Mouse (Mus musculus) forebrain, embryonic 11.5 days (tissue): ENCODE measurements around the gene Myzap. TPM values are rescaled to one million over a fixed set of nuclear protein-coding genes. Genes with fewer than 3 reads are reported as not detected.
"Not testable (repeated sequence)": the region's sequence is repeated elsewhere in the genome, so short reads cannot be mapped to it uniquely, and the experiment has no call there.

Experiments
- ATAC-seq: fragments of 200-750 bp; cut with Nextera tagmentation; replicated peaks from 2 replicates; pipeline ENCODE4 v1.8.0; 2017; ENCODE audit warnings: moderate TSS enrichment; ENCODE audit not compliant: low FRiP score
- DNase-seq: peaks from one replicate; pipeline ENCODE4 v3.0.0-alpha.2; 2017; ENCODE audit warnings: low spot score
- H3K27ac ChIP-seq: fragments of 300-500 bp; sonication (generic); 2 replicates; pipeline ENCODE4 v1.5.1; 2014; ENCODE audit warnings: low read depth, low read length
- H3K27me3 ChIP-seq: fragments of 300-500 bp; sonication (generic); 2 replicates; pipeline ENCODE4 v1.6.1; 2014; ENCODE audit warnings: mild to moderate bottlenecking, low read length, mixed read lengths; ENCODE audit not compliant: control insufficient read depth, insufficient read depth
- H3K36me3 ChIP-seq: fragments of 300-500 bp; sonication (generic); 2 replicates; pipeline ENCODE4 v1.6.1; 2014; ENCODE audit warnings: mild to moderate bottlenecking, low read length, moderate library complexity, mixed read lengths; ENCODE audit not compliant: control insufficient read depth, insufficient read depth
- H3K4me1 ChIP-seq: fragments of 300-500 bp; sonication (generic); replicated peaks from 2 replicates; pipeline ENCODE4 v1.6.1; 2014; ENCODE audit warnings: low read length, mixed read lengths; ENCODE audit not compliant: control insufficient read depth, insufficient read depth
- H3K4me2 ChIP-seq: fragments of 300-500 bp; sonication (generic); 2 replicates; pipeline ENCODE4 v1.6.1; 2014; ENCODE audit warnings: low read depth, mild to moderate bottlenecking, low read length, moderate library complexity, mixed read lengths; ENCODE audit not compliant: severe bottlenecking
- H3K4me3 ChIP-seq: fragments of 300-500 bp; sonication (generic); 2 replicates; pipeline ENCODE4 v1.5.1; 2014; ENCODE audit warnings: low read depth, low read length
- H3K9ac ChIP-seq: fragments of 300-500 bp; sonication (generic); 2 replicates; pipeline ENCODE4 v1.6.1; 2014; ENCODE audit warnings: low read length
- H3K9me3 ChIP-seq: fragments of 300-500 bp; sonication (generic); 2 replicates; pipeline ENCODE4 v1.6.1; 2016; ENCODE audit warnings: low read length, mixed read lengths; ENCODE audit not compliant: control insufficient read depth
- WGBS: fragments of 180-500 bp; shearing (Covaris S2); extraction: QIAGEN DNeasy Blood & Tissue Kit; methylation state at CpG from one replicate; pipeline ENCODE4 v1.1.7; 2014; 5-methylcytosine and 5-hydroxymethylcytosine counted together
- polyA plus RNA-seq: library from polyadenylated mRNA; unstranded; fragments of >200 nt; fragmentation: Nextera tagmentation; extraction: Ambion mirVana; gene quantifications from 2 replicates; pipeline ENCODE4 v1.2.1, GENCODE M21; 2014

Gene Myzap
- polyA plus RNA-seq, 1 experiment from 2014 or later, result 4.2 TPM

DNA sequence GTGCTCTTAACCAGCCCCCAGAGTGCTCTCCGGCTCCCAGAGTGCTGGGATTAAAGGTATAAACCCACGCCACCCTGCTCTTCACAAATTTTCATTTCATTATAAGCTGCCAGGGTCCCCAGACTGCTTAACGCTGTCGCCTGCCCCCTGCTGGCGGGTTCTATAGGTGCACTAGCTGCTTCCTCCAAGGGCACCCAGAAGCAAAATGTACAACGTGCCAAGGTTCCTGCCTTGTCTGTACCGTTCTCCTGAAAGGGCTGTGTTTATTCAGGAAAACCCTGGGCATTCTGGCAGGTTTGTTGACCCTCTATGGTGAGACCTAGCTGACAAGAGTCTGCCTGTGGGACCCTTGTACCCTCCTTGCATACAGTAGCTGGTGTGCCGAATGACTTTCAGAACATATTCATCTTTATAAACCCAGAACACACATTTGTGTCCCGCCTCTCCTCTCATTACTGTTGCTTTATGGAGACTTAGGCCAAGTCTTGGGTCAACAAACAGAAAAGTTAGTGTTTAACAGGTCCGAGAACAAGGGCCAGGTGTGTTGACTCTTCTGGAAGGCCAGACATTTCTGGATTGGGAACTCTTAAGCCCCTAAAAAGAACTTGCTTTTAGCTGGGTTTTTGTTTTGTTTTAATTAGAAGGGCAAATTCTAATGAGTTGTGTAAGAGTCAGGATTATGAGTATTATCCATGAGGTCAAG is 32.8 kb upstream of the Myzap start:
- Histone ChIP-seq H3K4me3 (no peak overlapping the region), H3K27ac (no peak overlapping the region), H3K27me3 (no peaks in the 10 kb centered on the region), H3K9ac (no peak overlapping the region), H3K36me3 (no peaks in the 10 kb centered on the region), H3K9me3 (no peaks in the 10 kb centered on the region), H3K4me1 (no peaks in the 10 kb centered on the region; the same call in 1 of the 2 replicates), H3K4me2 (no peak overlapping the region)
- no peak for ATAC-seq
- WGBS, result 48% methylated on average over 10 of the region's 10 CpGs
- DNase-seq, result peak; percentile 78

DNA sequence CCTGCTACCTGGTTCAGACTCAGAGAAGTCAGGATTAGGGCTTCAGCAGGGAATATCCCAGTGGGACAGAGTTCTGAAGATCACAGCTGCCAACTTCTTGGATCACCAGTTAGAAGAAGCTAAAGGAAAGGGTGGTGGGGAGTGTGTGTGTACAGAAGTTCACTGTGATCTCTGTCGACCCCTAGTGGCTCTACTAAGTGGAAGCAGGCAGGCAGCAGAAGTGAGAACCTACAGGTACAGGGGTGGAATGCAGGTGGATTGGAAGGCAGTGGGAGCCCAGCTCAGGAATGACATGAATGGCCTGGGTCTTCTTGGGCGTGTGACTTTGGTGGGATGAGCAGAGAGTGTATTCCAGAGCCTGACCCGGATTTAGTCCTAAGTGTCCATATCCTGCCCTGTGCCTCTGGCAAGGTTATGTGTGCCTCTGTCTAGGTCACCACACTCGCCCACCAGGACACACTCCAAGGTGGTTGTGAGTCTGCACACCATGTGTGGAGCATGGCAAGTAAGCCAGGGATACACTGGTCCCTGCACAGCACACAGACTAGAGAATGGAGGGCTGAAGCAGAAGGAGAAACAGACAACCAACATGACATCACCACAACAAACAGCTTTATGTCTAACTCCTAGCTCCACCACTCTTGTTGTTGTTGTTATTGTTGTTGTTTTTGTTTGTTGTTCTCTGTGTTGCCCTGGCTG is 31.9 kb upstream of the Myzap start:
- no peaks in the 10 kb centered on the region for H3K36me3 ChIP-seq
- ATAC-seq, result no peak
- H3K4me1 ChIP-seq, result no peaks in the 10 kb centered on the region; the same call in 1 of the 2 replicates
- WGBS, result 33% methylated on average over 4 of the region's 4 CpGs
- H3K9ac ChIP-seq, result no peak overlapping the region
- no peak overlapping the region for H3K27ac ChIP-seq
- H3K4me3 ChIP-seq, result no peak overlapping the region
- no peak for DNase-seq
- no peak overlapping the region for H3K4me2 ChIP-seq
- H3K9me3 ChIP-seq, result no peaks in the 10 kb centered on the region
- H3K27me3 ChIP-seq, result no peaks in the 10 kb centered on the region

DNA sequence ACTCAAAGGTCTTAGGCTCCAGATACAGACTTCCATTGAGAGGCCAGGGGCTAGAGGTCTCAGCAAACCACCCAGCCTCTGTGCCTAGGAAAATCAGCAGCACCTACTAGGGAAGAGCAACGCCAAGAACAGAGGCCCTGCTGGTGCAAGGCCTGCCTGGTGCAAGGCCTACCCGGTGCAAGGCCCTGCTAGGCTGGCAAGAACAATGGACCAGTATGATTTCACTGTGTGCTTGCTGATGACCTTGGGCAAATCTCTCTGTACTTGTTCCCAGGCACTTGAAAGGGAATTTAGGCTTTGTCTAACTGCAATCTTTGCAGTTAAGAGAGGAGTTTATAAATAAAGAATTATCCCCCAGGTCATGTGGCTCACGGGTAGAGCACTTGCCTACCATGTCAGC is 30.4 kb upstream of the Myzap start:
- Histone ChIP-seq H3K27me3 (no peaks in the 10 kb centered on the region), H3K36me3 (no peaks in the 10 kb centered on the region), H3K9me3 (no peaks in the 10 kb centered on the region), H3K9ac (no peak overlapping the region), H3K4me3 (no peak overlapping the region), H3K4me1 (no peaks in the 10 kb centered on the region), H3K27ac (no peak overlapping the region), H3K4me2 (no peak overlapping the region)
- no peak for DNase-seq
- 67% methylated on average over 3 of the region's 3 CpGs for WGBS
- no peak for ATAC-seq

DNA sequence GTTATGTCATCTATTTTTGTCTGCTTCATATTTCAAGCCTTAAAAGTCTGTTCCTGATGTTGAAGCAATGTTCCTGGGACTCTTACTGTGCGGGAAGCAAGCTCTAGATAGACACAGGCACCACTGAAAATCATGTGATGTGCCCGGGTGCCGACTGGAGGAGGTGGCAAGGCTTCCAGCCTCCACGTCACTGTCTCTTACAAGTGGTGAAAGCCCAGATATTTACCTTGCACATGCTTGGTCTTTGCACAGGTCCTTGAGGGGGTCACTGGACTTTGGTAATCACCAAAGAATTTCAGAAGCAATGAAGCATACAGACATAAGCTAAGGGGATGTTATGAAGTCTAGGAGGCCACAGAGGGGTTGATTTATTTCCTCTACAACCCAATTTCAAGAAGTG is 29.8 kb upstream of the Myzap start:
- Histone ChIP-seq H3K27me3 (no peaks in the 10 kb centered on the region), H3K27ac (no peak overlapping the region), H3K4me1 (no peaks in the 10 kb centered on the region), H3K9me3 (no peaks in the 10 kb centered on the region), H3K36me3 (no peaks in the 10 kb centered on the region), H3K4me3 (no peak overlapping the region), H3K9ac (no peak overlapping the region), H3K4me2 (no peak overlapping the region)
- no peak for ATAC-seq
- 86% methylated on average over 4 of the region's 4 CpGs for WGBS
- DNase-seq, result no peak

DNA sequence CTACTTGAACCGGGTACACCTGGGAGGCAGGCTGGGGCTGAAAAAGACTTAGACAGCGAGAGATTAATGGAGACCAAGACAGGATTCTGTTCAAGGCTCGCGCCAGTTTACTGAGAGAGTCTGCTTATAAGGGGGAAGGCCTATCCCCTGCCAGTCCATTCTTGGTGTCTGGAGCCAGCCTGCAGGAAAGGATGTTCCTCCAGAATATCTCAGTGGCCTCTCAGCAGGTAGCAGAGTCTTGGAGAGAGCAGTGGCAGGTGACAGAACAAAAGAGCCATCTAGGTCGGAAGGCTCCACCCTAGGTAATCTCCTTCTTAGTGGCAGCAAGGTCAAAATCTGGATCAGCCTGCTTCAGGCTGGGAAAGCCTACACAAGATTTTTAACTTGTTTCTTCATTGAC is 28.0 kb upstream of the Myzap start:
- H3K27me3 ChIP-seq, H3K27ac ChIP-seq, H3K4me2 ChIP-seq, H3K4me1 ChIP-seq, H3K36me3 ChIP-seq, H3K4me3 ChIP-seq, H3K9ac ChIP-seq, ATAC-seq, DNase-seq, H3K9me3 ChIP-seq: not testable (repeated sequence)
- WGBS, result 80% methylated on average over 5 of the region's 5 CpGs

DNA sequence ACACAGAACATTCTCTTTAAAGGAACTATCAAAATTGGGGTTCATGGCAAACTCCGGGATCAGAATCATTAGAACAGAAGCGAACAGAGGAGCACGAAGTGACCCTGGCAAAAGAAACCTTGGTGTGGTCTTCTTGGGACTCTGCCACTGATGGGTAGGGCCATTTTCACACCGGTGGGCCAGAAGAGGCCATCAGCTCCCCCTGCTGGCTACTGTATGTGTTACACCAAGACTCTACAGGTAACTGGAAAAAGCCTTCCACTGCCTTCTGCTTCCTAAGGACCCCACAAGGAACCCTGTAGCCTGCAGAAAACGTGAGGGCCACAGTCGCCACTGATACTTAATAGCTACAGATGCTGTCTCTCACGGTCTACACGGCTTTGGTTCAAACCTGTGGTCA is 25.2 kb upstream of the Myzap start:
- Histone ChIP-seq H3K9me3 (no peaks in the 10 kb centered on the region), H3K4me2 (no peak overlapping the region), H3K4me1 (no peaks in the 10 kb centered on the region), H3K27ac (no peak overlapping the region), H3K36me3 (no peaks in the 10 kb centered on the region), H3K4me3 (no peak overlapping the region), H3K9ac (no peak overlapping the region), H3K27me3 (no peaks in the 10 kb centered on the region)
- 61% methylated on average over 8 of the region's 8 CpGs for WGBS
- DNase-seq (peak; percentile 58), ATAC-seq (no peak)

DNA sequence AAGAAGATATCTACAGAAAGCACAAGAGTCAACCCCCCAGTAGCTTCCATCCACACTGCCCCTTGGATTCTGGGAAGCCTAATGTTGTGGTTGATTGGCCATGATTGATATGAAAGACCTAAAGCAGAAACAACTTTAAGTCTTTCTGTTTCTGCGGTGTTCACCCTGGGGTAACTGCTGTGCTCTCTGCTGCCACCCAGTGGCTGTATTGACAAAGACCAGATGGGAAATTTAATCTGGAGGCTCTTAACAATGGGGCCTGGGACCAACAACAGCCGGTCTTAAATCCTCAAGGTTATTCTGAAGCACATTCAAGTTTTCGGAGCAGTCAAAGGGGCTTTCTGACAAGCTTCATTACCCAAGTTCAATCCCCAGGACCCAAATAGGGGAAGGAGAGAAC is 24.0 kb upstream of the Myzap start:
- Histone ChIP-seq H3K9me3 (no peaks in the 10 kb centered on the region), H3K4me3 (no peak overlapping the region), H3K27me3 (no peaks in the 10 kb centered on the region), H3K36me3 (no peaks in the 10 kb centered on the region), H3K4me2 (no peak overlapping the region), H3K9ac (no peak overlapping the region), H3K27ac (no peak overlapping the region), H3K4me1 (no peaks in the 10 kb centered on the region)
- ATAC-seq, result no peak
- 14% methylated on average over 3 of the region's 3 CpGs for WGBS
- DNase-seq, result peak; percentile 87

DNA sequence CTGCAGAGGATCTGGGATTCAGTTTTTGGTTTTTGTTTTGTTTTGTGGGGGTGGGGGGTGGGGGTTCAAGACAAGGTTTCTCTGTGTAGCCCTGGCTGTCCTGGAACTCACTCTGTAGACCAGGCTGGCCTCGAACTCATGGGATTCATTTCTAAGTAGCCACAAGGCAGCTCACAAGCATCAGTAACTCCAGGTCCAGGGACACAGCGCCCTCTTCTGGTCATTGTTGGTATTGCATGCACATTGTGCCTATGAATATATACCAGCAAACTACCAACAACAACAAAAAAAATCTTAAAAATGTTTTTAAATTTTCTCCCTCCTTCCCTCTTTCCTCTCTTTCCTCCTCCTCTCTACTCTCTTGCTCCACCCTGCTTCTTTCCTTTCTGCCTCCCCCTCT is 22.5 kb upstream of the Myzap start:
- H3K27ac ChIP-seq, result no peak overlapping the region
- no peaks in the 10 kb centered on the region for H3K4me1 ChIP-seq
- no peaks in the 10 kb centered on the region for H3K36me3 ChIP-seq
- H3K4me2 ChIP-seq, result no peak overlapping the region
- ATAC-seq (no peak), DNase-seq (peak; percentile 67)
- H3K27me3 ChIP-seq, result no peaks in the 10 kb centered on the region
- WGBS, result 34% methylated on average over 2 of the region's 2 CpGs
- no peak overlapping the region for H3K4me3 ChIP-seq
- no peaks in the 10 kb centered on the region for H3K9me3 ChIP-seq
- H3K9ac ChIP-seq, result no peak overlapping the region

DNA sequence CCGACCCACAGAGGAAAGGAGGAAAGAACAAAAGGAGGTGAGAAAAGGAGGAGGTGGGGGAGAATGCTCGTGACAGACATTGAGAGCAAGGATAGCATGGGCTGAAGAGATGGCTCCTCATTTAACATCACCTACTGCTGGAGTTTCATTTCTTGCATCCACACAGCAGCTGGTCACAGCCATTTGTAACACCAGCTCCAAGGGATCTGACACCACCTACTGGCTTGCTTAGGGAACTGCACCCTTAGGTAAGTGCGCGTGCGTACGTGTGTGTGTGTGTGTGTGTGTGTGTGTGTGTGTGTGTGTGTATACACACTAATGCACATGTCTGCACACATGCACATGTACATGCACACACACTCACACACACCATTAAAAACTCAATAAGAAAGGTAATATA is 20.8 kb upstream of the Myzap start:
- DNase-seq, result peak; percentile 59
- 90% methylated on average over 6 of the region's 6 CpGs for whole genome bisulfite sequencing
- Histone ChIP-seq H3K36me3 (no peaks in the 10 kb centered on the region), H3K4me3 (no peak overlapping the region), H3K9me3 (no peaks in the 10 kb centered on the region), H3K27me3 (no peaks in the 10 kb centered on the region), H3K4me1 (no peaks in the 10 kb centered on the region), H3K4me2 (no peak overlapping the region), H3K27ac (no peak overlapping the region), H3K9ac (no peak overlapping the region)
- ATAC-seq, result no peak
